Mouse (Mus musculus): ENCODE measurements at regions not wholly inside any gene's neighbourhood (a gene's known extent, or its start where the extent isn't known, plus 50 kb on each side); places are given as distances from the start of the nearest gene placed in this dataset.

DNA sequence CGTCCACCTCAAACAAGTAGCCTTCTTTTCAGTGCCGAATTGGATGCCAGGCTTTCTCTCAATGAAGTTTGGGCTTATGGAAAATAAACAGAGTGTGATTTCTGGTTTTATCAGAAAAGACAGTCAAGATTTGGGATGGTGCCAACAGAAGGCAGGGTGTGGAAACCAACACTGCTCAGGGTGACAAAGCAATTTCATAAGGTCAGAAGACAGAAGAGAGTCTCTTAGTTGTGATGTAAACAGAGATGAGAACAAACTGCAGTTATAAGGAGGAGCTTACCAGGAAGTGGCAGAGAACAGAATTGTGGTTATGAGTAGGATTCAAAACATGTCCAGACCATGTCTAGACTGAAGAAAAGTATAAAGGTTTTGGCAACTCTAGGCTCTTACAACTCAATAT lies 714.3 kb upstream of the Arpp21 start:
- no peak for TF ChIP-seq POU5F1 (IDR thresholded peaks at IDR 0.05; ENCODE audit: borderline replicate concordance, low read length)
- TF ChIP-seq NANOG (IDR thresholded peaks at IDR 0.05; ENCODE audit: borderline replicate concordance, low read length), result no peak
- TF ChIP-seq CTCF (conservative IDR thresholded peaks at IDR 0.05; ENCODE audit: low read length), result no peak
- H3K36me3 ChIP-seq (ENCODE audit: insufficient read depth, low read length), result no peaks in the 10 kb centered on the region
- no peaks in the 10 kb centered on the region for H3K27me3 ChIP-seq (ENCODE audit: insufficient read depth, low read length)
- H3K9me3 ChIP-seq (ENCODE audit: low read length), result peaks cover 4% of the 10 kb centered on the region
- no peak overlapping the region for H3K4me3 ChIP-seq (replicated peaks; ENCODE audit: low read length)
- no peaks in the 10 kb centered on the region for H3K4me1 ChIP-seq (replicated peaks; ENCODE audit: low read depth, low read length)

DNA sequence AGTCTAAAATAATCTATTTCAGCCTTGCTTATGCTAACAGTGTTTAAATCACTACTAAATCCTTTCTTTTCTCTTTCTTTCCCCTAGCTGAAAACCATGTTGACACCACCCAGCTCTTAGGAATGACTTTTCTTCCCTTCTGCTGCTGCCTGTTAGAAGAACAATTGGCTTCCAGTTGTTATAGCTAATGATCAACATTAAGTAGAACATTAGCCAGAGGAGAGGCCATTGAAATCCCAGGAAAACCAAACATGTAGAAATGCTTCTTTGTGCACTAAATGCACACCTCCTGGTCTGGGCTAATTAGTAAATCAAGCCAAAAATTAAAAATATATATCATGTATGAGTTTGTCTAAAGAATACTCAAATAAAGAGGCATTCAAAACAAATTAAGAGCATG lies 703.0 kb upstream of the Arpp21 start:
- no peak overlapping the region for H3K4me3 ChIP-seq (replicated peaks; ENCODE audit: low read length)
- no peaks in the 10 kb centered on the region for H3K27me3 ChIP-seq (ENCODE audit: insufficient read depth, low read length)
- H3K4me1 ChIP-seq (replicated peaks; ENCODE audit: low read depth, low read length), result no peaks in the 10 kb centered on the region
- no peaks in the 10 kb centered on the region for H3K36me3 ChIP-seq (ENCODE audit: insufficient read depth, low read length)
- TF ChIP-seq POU5F1 (IDR thresholded peaks at IDR 0.05; ENCODE audit: borderline replicate concordance, low read length) (no peak), CTCF (conservative IDR thresholded peaks at IDR 0.05; ENCODE audit: low read length) (no peak), NANOG (IDR thresholded peaks at IDR 0.05; ENCODE audit: borderline replicate concordance, low read length) (no peak)
- no peaks in the 10 kb centered on the region for H3K9me3 ChIP-seq (ENCODE audit: low read length)

DNA sequence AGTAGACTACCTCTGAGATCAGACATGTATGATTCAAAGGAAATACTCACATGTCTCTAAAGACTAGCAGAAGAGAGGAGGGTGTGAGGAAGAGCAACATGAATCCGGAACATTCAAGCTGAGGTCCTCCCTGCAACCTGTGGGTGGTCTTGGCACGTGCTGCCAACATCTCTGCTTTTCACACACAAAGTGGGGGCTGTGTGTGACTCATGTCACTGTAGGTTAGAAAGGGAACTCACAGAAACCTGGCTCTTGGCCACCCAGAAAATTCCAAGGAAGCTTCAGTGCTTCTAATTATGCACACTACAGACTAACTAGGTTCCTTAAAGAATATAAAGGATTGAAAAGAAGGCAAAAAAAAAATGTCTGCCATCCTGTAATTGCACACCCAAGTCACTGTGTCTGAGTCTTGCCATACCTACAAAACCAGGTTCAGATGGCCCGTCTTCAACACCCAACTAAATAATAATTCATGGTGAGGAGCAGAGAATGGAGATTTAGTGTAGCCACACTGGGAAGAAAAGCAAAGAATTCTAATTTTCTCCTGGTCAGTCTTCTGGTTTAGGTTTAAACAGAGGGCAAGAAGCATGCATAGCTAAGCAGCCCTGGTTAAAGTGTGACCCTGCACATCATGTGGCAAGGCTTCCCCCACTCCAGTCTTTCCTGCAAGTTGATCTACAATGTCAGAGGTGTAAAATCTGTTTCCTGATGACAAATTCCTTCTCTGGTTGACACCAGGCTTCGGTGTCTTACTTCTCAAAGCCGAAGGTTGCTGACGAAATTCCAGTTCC lies 673.8 kb upstream of the Arpp21 start:
- Histone ChIP-seq H3K9me3 (ENCODE audit: low read length) (peaks cover 6% of the 10 kb centered on the region; the same call in 1 of the 2 replicates), H3K4me3 (replicated peaks; ENCODE audit: low read length) (no peak overlapping the region), H3K4me1 (replicated peaks; ENCODE audit: low read depth, low read length) (no peaks in the 10 kb centered on the region), H3K36me3 (ENCODE audit: insufficient read depth, low read length) (no peaks in the 10 kb centered on the region), H3K27me3 (ENCODE audit: insufficient read depth, low read length) (no peaks in the 10 kb centered on the region)
- TF ChIP-seq POU5F1 (IDR thresholded peaks at IDR 0.05; ENCODE audit: borderline replicate concordance, low read length) (no peak), CTCF (conservative IDR thresholded peaks at IDR 0.05; ENCODE audit: low read length) (no peak), NANOG (IDR thresholded peaks at IDR 0.05; ENCODE audit: borderline replicate concordance, low read length) (no peak)

DNA sequence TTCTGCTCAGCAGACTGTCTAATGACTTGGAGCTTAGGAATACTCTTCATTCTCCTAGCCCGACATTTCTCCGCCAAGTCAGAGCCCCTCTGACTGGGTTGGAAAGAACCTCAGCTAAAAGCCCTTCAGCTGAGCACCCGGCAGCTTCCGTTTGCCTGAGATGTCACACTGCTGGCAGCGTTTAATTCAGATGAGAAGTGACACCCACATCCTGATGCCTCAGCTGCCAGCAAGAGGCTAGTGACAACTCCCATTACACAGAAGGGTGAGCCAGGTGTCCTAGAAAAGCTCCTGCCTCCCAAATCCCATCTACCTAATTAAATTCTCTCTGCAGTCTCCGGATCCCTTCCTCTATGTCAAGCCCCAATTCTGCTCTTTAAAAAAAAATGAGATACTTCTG lies 670.2 kb upstream of the Arpp21 start:
- Histone ChIP-seq H3K27me3 (ENCODE audit: insufficient read depth, low read length) (no peaks in the 10 kb centered on the region), H3K4me1 (replicated peaks; ENCODE audit: low read depth, low read length) (no peaks in the 10 kb centered on the region), H3K9me3 (ENCODE audit: low read length) (peaks cover 3% of the 10 kb centered on the region; the same call in 1 of the 2 replicates), H3K36me3 (ENCODE audit: insufficient read depth, low read length) (no peaks in the 10 kb centered on the region), H3K4me3 (replicated peaks; ENCODE audit: low read length) (no peak overlapping the region)
- TF ChIP-seq NANOG (IDR thresholded peaks at IDR 0.05; ENCODE audit: borderline replicate concordance, low read length) (no peak), POU5F1 (IDR thresholded peaks at IDR 0.05; ENCODE audit: borderline replicate concordance, low read length) (no peak), CTCF (conservative IDR thresholded peaks at IDR 0.05; ENCODE audit: low read length) (no peak)

DNA sequence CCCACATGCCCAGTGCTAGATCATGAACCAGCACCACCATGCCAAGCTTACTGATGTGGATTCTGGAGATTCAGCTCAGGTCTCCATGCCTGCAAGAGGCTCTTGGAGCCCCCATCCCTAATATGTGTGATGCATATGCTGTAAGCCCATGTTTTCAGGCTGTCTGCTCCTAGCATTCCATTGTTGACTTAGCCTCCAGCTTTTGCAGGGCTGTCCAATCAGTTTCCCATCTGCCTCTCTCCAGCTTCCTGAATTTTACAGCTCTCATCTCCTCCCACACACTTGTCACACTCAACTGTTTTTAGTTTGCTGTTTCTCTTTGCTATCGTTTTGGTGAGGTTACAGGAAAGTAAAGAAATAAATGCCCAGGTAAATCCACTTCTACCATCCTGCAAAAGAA lies 629.2 kb upstream of the Arpp21 start:
- peaks cover 5% of the 10 kb centered on the region; the same call in 1 of the 2 replicates for H3K9me3 ChIP-seq (ENCODE audit: low read length)
- TF ChIP-seq NANOG (IDR thresholded peaks at IDR 0.05; ENCODE audit: borderline replicate concordance, low read length) (no peak), CTCF (conservative IDR thresholded peaks at IDR 0.05; ENCODE audit: low read length) (no peak)
- H3K4me3 ChIP-seq (replicated peaks; ENCODE audit: low read length), result no peak overlapping the region
- no peaks in the 10 kb centered on the region for H3K27me3 ChIP-seq (ENCODE audit: insufficient read depth, low read length)
- H3K36me3 ChIP-seq (ENCODE audit: insufficient read depth, low read length), result no peaks in the 10 kb centered on the region
- H3K4me1 ChIP-seq (replicated peaks; ENCODE audit: low read depth, low read length), result no peaks in the 10 kb centered on the region

DNA sequence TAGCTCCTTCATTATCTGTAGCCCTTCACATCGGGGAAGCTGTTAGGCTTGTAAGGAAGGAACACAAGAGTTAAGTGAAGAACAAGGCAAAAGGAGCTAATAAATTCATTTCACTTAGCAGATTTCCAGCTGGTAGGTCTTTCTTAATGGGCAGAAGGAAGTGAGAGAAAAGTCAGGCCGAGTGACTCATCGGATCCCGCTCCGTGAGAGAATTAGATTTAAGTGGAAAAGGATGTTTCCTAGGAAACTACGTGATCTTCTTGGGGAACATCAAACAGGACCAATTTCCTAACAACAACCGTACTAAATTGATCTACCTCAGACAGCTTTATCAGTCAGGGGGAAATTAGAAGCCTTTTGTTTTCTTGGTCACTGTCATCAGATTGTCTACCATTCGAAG lies 625.4 kb upstream of the Arpp21 start:
- H3K4me3 ChIP-seq (replicated peaks; ENCODE audit: low read length), result no peak overlapping the region
- H3K36me3 ChIP-seq (ENCODE audit: insufficient read depth, low read length), result no peaks in the 10 kb centered on the region
- no peak for TF ChIP-seq POU5F1 (IDR thresholded peaks at IDR 0.05; ENCODE audit: borderline replicate concordance, low read length)
- no peak for TF ChIP-seq NANOG (IDR thresholded peaks at IDR 0.05; ENCODE audit: borderline replicate concordance, low read length)
- no peak for TF ChIP-seq CTCF (conservative IDR thresholded peaks at IDR 0.05; ENCODE audit: low read length)
- no peaks in the 10 kb centered on the region for H3K27me3 ChIP-seq (ENCODE audit: insufficient read depth, low read length)
- H3K9me3 ChIP-seq (ENCODE audit: low read length), result no peaks in the 10 kb centered on the region
- no peaks in the 10 kb centered on the region for H3K4me1 ChIP-seq (replicated peaks; ENCODE audit: low read depth, low read length)

DNA sequence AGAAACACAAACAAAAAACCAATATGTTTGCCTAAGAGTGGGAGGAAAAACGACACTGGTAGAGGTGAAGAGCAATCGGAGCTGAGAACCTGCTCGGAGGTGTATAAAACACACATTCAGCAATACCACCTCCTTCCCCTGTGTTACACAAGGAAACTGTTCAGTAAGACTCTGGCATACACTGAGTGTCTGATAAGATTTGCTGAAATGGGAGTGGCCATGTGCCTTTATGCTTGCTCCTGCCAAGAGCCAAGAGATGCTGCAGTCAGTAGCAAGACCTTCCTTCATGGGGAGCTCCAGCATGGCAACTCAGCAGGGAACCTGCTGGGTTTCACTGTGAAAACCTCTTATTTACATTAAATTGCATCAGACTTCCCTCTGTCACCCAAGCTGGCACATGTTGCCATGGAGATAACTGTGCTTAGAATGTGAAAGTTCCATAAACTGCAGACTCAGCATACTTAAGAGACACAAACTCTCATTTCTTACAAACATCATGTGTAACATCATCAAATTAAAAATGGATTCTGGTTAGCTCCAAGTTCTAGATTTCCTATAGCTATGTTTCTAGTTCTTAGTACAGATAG lies 624.7 kb upstream of the Arpp21 start:
- Histone ChIP-seq H3K4me3 (replicated peaks; ENCODE audit: low read length) (no peak overlapping the region), H3K36me3 (ENCODE audit: insufficient read depth, low read length) (no peaks in the 10 kb centered on the region), H3K27me3 (ENCODE audit: insufficient read depth, low read length) (no peaks in the 10 kb centered on the region), H3K4me1 (replicated peaks; ENCODE audit: low read depth, low read length) (no peaks in the 10 kb centered on the region), H3K9me3 (ENCODE audit: low read length) (no peaks in the 10 kb centered on the region)
- TF ChIP-seq POU5F1 (IDR thresholded peaks at IDR 0.05; ENCODE audit: borderline replicate concordance, low read length), result no peak
- no peak for TF ChIP-seq NANOG (IDR thresholded peaks at IDR 0.05; ENCODE audit: borderline replicate concordance, low read length)
- TF ChIP-seq CTCF (conservative IDR thresholded peaks at IDR 0.05; ENCODE audit: low read length), result no peak

DNA sequence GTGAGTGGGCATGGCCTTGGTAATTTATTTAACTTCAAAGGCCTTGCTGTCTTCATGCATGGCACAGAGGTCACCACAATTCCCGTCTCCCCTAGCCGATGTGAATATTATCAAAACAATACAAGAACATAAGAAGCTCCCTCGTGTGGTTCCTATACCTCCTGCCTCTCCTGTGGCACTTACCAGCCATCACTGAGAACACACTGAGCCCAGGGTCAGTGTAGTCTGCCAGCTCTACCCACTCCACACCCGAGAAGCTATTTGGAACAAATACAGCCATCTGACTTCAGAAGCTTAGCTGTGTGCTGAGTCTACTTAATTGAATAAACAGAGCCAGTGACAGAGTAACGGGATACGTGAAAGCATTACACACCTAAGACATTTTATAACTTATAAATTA lies 605.7 kb upstream of the Arpp21 start:
- H3K9me3 ChIP-seq (ENCODE audit: low read length), result no peaks in the 10 kb centered on the region
- TF ChIP-seq CTCF (conservative IDR thresholded peaks at IDR 0.05; ENCODE audit: low read length) (no peak), NANOG (IDR thresholded peaks at IDR 0.05; ENCODE audit: borderline replicate concordance, low read length) (no peak), POU5F1 (IDR thresholded peaks at IDR 0.05; ENCODE audit: borderline replicate concordance, low read length) (no peak)
- H3K4me1 ChIP-seq (replicated peaks; ENCODE audit: low read depth, low read length), result no peaks in the 10 kb centered on the region
- no peaks in the 10 kb centered on the region for H3K36me3 ChIP-seq (ENCODE audit: insufficient read depth, low read length)
- no peaks in the 10 kb centered on the region for H3K27me3 ChIP-seq (ENCODE audit: insufficient read depth, low read length)
- no peak overlapping the region for H3K4me3 ChIP-seq (replicated peaks; ENCODE audit: low read length)

All from E14TG2a.4 (cell line).